Mouse (Mus musculus): ENCODE measurements around the gene Mertk. TPM values are rescaled to one million over a fixed set of nuclear protein-coding genes. Genes with fewer than 3 reads are reported as not detected.

The Mertk gene
- polyA plus RNA-seq, 1 experiment = 3.3 TPM

DNA sequence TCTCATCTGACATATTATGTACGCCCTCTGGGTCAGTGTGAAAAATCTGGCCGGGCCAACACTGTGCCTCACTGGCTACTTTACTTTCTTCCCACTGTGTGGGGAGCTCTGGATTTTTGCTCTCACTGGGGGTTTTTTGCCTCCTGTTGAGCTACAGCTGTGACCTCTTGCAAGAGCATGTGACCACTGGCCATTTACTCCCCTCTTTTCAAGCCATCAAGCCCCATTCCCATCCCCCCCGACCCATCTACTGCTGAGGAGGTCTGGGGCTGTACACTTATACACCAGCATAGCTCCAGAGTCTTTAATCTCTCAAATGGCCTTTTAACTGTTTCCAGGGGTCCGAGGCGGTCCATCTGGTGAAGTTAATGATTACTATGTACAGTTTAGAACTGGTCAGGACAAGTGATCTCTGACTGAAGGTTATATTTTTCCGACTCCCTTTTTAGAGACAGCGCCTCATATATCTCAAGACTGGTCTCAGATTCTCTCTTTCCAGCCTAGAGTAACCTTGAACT lies 16.0 kb downstream of the Mertk start:
- no peak overlapping the region for H3K27ac ChIP-seq (ENCODE audit: control insufficient read depth, insufficient read depth, low read length)
- 95% methylated on average over 7 of the region's 7 CpGs for WGBS
- no peaks in the 10 kb centered on the region for H3K4me1 ChIP-seq (replicated peaks; ENCODE audit: control insufficient read depth, insufficient read depth, low read length)
- H3K4me3 ChIP-seq (ENCODE audit: control insufficient read depth, insufficient read depth, low read length) = no peak overlapping the region
- no peaks in the 10 kb centered on the region for H3K27me3 ChIP-seq (ENCODE audit: control insufficient read depth, insufficient read depth, low read length)
- no peaks in the 10 kb centered on the region for H3K36me3 ChIP-seq (ENCODE audit: control insufficient read depth, insufficient read depth, low read length)
- TF ChIP-seq POLR2A (IDR thresholded peaks at IDR 0.05; ENCODE audit: control insufficient read depth, extremely low read depth, insufficient read depth, low read length, poor library complexity) (no peak), CTCF (IDR thresholded peaks at IDR 0.05; ENCODE audit: borderline replicate concordance, control insufficient read depth, extremely low read depth, insufficient read depth, low read length, poor library complexity) (no peak)
- no peak for DNase-seq

DNA sequence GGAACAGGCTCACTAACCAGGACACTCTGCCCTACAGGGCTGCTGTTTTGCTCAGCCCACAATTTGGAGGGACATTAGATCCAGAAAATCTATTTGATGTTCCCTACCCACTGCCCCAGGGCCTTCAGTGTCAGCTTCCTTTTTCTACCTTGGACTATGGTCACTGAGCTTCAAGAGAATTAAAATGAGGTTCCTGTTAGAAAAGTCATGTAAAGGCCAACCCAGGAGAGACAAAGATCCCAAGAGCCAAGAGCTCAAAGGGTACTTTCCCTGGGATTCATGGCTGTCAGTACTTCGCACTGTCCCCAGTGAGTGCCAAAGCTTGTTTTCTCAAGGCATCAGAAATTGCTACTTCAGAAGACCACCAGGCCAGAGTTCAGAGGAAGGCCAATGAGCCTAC lies 17.2 kb downstream of the Mertk start:
- TF ChIP-seq POLR2A (IDR thresholded peaks at IDR 0.05; ENCODE audit: control insufficient read depth, extremely low read depth, insufficient read depth, low read length, poor library complexity) (no peak), CTCF (IDR thresholded peaks at IDR 0.05; ENCODE audit: borderline replicate concordance, control insufficient read depth, extremely low read depth, insufficient read depth, low read length, poor library complexity) (no peak)
- no peak for DNase-seq
- Histone ChIP-seq H3K27me3 (ENCODE audit: control insufficient read depth, insufficient read depth, low read length) (no peaks in the 10 kb centered on the region), H3K4me3 (ENCODE audit: control insufficient read depth, insufficient read depth, low read length) (no peak overlapping the region), H3K27ac (ENCODE audit: control insufficient read depth, insufficient read depth, low read length) (no peak overlapping the region), H3K36me3 (ENCODE audit: control insufficient read depth, insufficient read depth, low read length) (no peaks in the 10 kb centered on the region), H3K4me1 (replicated peaks; ENCODE audit: control insufficient read depth, insufficient read depth, low read length) (no peaks in the 10 kb centered on the region)
- 100% methylated on average over 1 of the region's 1 CpGs for WGBS

DNA sequence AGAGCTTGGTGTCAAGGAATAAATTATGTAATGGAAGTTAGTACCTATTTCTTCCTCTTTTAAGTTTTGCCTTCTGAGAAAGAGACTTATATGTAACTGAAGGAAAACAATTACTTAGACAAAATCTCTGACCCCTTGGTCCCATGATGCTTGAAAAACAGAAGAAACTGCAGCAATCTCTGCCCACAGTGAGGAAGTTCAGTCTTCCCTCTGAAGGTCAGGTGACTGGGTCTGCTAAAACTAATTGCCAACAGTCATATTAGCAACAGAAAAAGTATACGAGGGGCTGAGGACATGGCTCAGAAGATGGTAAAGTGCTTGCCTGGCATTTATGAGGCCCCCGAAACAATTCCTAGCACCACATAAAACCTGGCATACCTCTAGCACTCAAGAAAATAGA lies 20.6 kb downstream of the Mertk start:
- no peak for DNase-seq
- no peak overlapping the region for H3K4me3 ChIP-seq (ENCODE audit: control insufficient read depth, insufficient read depth, low read length)
- WGBS = 67% methylated on average over 2 of the region's 2 CpGs
- H3K27ac ChIP-seq (ENCODE audit: control insufficient read depth, insufficient read depth, low read length) = no peak overlapping the region
- no peaks in the 10 kb centered on the region for H3K27me3 ChIP-seq (ENCODE audit: control insufficient read depth, insufficient read depth, low read length)
- H3K36me3 ChIP-seq (ENCODE audit: control insufficient read depth, insufficient read depth, low read length) = no peaks in the 10 kb centered on the region
- TF ChIP-seq POLR2A (IDR thresholded peaks at IDR 0.05; ENCODE audit: control insufficient read depth, extremely low read depth, insufficient read depth, low read length, poor library complexity) = no peak
- no peak for TF ChIP-seq CTCF (IDR thresholded peaks at IDR 0.05; ENCODE audit: borderline replicate concordance, control insufficient read depth, extremely low read depth, insufficient read depth, low read length, poor library complexity)
- no peaks in the 10 kb centered on the region for H3K4me1 ChIP-seq (replicated peaks; ENCODE audit: control insufficient read depth, insufficient read depth, low read length)

DNA sequence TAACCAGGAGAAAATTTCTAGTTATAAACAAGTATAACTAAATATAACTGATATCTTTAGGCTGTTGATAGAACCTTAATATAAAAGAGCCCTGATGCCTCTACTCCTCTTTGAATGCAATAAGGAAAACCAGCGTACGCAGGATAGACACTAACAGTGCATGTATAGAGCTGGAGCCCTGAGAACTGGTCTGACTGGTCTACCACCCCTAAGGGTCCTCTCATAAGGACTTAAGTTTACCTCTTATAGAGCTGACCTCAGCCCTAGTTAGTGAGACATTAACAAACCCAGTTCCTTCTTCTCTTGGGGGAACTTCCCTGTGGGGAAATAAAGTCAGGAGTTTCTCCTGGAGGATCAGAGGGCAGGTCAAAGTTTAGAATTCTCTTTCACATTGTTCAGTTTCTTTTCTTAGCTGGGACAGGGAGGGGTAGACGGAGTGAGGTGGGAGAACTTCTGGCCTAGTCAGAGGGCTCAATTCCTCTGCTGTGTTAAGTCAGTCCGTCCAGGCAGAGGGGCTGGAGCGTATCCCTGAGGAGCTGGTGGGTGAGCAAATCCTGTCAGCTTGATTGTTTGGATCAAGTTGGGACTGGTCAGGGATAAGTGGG lies 23.5 kb downstream of the Mertk start:
- H3K4me1 ChIP-seq (replicated peaks; ENCODE audit: control insufficient read depth, insufficient read depth, low read length) = no peaks in the 10 kb centered on the region
- H3K36me3 ChIP-seq (ENCODE audit: control insufficient read depth, insufficient read depth, low read length) = no peaks in the 10 kb centered on the region
- no peaks in the 10 kb centered on the region for H3K27me3 ChIP-seq (ENCODE audit: control insufficient read depth, insufficient read depth, low read length)
- over 99% methylated on average over 5 of the region's 5 CpGs for WGBS
- TF ChIP-seq POLR2A (IDR thresholded peaks at IDR 0.05; ENCODE audit: control insufficient read depth, extremely low read depth, insufficient read depth, low read length, poor library complexity) = no peak
- no peak for TF ChIP-seq CTCF (IDR thresholded peaks at IDR 0.05; ENCODE audit: borderline replicate concordance, control insufficient read depth, extremely low read depth, insufficient read depth, low read length, poor library complexity)
- no peak overlapping the region for H3K4me3 ChIP-seq (ENCODE audit: control insufficient read depth, insufficient read depth, low read length)
- H3K27ac ChIP-seq (ENCODE audit: control insufficient read depth, insufficient read depth, low read length) = no peak overlapping the region
- DNase-seq = no peak

DNA sequence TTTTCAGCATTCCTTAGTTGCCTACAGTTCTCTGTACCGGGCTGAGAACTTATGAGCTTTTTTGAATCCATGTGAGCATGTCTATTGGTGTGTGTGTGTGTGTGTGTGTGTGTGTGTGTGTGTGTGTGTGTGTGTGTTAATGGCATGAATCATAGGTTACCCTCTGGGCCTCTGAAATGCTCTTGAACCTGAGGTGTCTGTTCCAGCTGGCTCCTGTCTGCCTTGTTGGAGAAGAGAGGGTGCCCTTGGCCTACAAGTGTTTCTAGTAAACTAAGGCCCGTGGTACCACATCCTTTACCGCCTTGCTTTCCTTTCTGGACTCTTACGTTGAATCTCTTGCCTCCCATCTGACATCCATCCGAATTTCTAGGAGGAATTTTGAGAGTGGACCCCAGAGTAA lies 27.3 kb downstream of the Mertk start:
- 86% methylated on average over 5 of the region's 5 CpGs for WGBS
- no peak overlapping the region for H3K27ac ChIP-seq (ENCODE audit: control insufficient read depth, insufficient read depth, low read length)
- DNase-seq = no peak
- no peaks in the 10 kb centered on the region for H3K27me3 ChIP-seq (ENCODE audit: control insufficient read depth, insufficient read depth, low read length)
- TF ChIP-seq CTCF (IDR thresholded peaks at IDR 0.05; ENCODE audit: borderline replicate concordance, control insufficient read depth, extremely low read depth, insufficient read depth, low read length, poor library complexity) = no peak
- no peak for TF ChIP-seq POLR2A (IDR thresholded peaks at IDR 0.05; ENCODE audit: control insufficient read depth, extremely low read depth, insufficient read depth, low read length, poor library complexity)
- no peak overlapping the region for H3K4me3 ChIP-seq (ENCODE audit: control insufficient read depth, insufficient read depth, low read length)
- H3K4me1 ChIP-seq (replicated peaks; ENCODE audit: control insufficient read depth, insufficient read depth, low read length) = no peaks in the 10 kb centered on the region
- H3K36me3 ChIP-seq (ENCODE audit: control insufficient read depth, insufficient read depth, low read length) = no peaks in the 10 kb centered on the region

DNA sequence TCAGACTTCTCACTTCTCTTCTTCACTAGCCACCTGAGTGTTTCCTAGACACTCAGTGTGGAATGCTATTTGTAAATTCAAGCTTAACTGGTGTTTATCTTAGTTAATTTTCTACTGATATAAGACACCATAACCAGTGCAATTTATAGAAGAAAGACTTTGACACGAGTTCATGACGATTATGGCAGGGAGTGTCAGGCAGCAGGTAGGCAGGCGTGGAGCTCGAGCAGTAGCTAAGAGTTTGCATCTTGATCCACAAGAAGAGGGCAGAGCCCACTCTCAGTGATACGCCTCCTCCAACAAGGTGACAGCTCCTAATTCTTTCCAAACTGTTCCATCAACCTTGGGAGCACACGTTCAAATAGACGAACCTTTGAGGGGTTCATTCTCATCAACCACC lies 27.9 kb downstream of the Mertk start:
- TF ChIP-seq CTCF (IDR thresholded peaks at IDR 0.05; ENCODE audit: borderline replicate concordance, control insufficient read depth, extremely low read depth, insufficient read depth, low read length, poor library complexity) (no peak), POLR2A (IDR thresholded peaks at IDR 0.05; ENCODE audit: control insufficient read depth, extremely low read depth, insufficient read depth, low read length, poor library complexity) (no peak)
- H3K4me3 ChIP-seq (ENCODE audit: control insufficient read depth, insufficient read depth, low read length) = no peak overlapping the region
- H3K27me3 ChIP-seq (ENCODE audit: control insufficient read depth, insufficient read depth, low read length) = no peaks in the 10 kb centered on the region
- no peak for DNase-seq
- no peaks in the 10 kb centered on the region for H3K4me1 ChIP-seq (replicated peaks; ENCODE audit: control insufficient read depth, insufficient read depth, low read length)
- no peaks in the 10 kb centered on the region for H3K36me3 ChIP-seq (ENCODE audit: control insufficient read depth, insufficient read depth, low read length)
- no peak overlapping the region for H3K27ac ChIP-seq (ENCODE audit: control insufficient read depth, insufficient read depth, low read length)
- 92% methylated on average over 7 of the region's 7 CpGs for WGBS

DNA sequence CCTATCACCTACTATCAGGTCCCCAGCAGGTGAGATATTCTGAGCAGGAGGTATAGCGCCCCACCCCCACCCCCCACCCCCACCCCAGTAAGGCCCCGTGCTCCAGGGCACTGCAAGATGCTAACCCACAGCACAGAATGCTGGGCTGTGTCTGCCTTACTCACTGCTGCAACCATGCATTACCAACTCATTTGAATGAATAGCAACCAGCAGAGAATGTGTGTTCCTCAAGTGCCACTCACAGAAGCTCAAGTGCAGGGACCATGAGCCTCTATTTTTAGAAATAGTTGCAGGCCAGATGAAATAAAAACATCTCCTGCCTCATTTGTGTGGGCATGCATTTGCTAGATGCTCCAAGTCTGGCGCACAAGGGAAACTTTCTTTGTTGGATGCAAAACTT lies 28.8 kb downstream of the Mertk start:
- no peak for DNase-seq
- TF ChIP-seq POLR2A (IDR thresholded peaks at IDR 0.05; ENCODE audit: control insufficient read depth, extremely low read depth, insufficient read depth, low read length, poor library complexity) (no peak), CTCF (IDR thresholded peaks at IDR 0.05; ENCODE audit: borderline replicate concordance, control insufficient read depth, extremely low read depth, insufficient read depth, low read length, poor library complexity) (no peak)
- H3K36me3 ChIP-seq (ENCODE audit: control insufficient read depth, insufficient read depth, low read length) = no peaks in the 10 kb centered on the region
- H3K4me3 ChIP-seq (ENCODE audit: control insufficient read depth, insufficient read depth, low read length) = no peak overlapping the region
- no peak overlapping the region for H3K27ac ChIP-seq (ENCODE audit: control insufficient read depth, insufficient read depth, low read length)
- no peaks in the 10 kb centered on the region for H3K4me1 ChIP-seq (replicated peaks; ENCODE audit: control insufficient read depth, insufficient read depth, low read length)
- 82% methylated on average over 3 of the region's 3 CpGs for WGBS
- H3K27me3 ChIP-seq (ENCODE audit: control insufficient read depth, insufficient read depth, low read length) = no peaks in the 10 kb centered on the region

Measured in thymus, adult 2 months (tissue).